Mouse (Mus musculus) left cerebral cortex, postnatal 4 days (tissue): ENCODE results near the gene Pth1r. TPM values are rescaled to one million over a fixed set of nuclear protein-coding genes. Genes with fewer than 3 reads are reported as not detected.
"Not testable (repeated sequence)": the region's sequence is repeated elsewhere in the genome, so short reads cannot be mapped to it uniquely, and the experiment has no call there.

Experiments used
- DNase-seq: peaks from one replicate; pipeline ENCODE4 v3.0.0-alpha.2; 2022
- intact Hi-C: fragments of 180-260 bp; cut with DNase I; formaldehyde crosslinking; loops from one replicate; pipeline ENCODE4 v1.15.1; 2025
- total RNA-seq, 2 experiments: library from RNA; stranded (reverse); gene quantifications; 2 replicates each; pipeline ENCODE4 v1.2.3; 2021

Gene Pth1r
- total RNA-seq, 2 experiments from 2014 or later: 11.2 to 11.6 TPM

GRCm38 (mm10) chr9:110687061-110687460, 59.9 kb downstream of the Pth1r start:
- no peak for DNase-seq
- intact Hi-C loops: no loop called here

DNA sequence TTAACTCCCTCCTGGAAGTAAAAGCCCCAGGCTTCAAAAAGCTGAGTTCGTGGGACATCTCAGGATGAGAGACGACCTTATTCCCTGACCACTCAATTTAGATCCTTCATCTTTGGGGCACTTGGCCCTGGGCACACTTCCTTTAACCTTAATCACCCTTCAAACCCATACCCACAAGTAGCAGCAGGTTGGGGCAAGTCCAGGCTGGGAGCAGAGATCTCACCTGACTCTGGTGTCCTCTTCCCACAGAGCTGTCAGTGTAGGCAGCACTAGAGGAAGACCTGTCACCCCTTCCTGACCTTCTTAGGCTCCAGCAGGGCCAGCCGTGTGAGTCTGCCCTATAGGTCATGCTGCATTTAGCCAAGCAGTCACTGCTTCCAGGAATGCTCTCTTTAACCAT, 60.5 kb downstream of the Pth1r start:
- intact Hi-C loops: no loop called here
- no peak for DNase-seq

DNA sequence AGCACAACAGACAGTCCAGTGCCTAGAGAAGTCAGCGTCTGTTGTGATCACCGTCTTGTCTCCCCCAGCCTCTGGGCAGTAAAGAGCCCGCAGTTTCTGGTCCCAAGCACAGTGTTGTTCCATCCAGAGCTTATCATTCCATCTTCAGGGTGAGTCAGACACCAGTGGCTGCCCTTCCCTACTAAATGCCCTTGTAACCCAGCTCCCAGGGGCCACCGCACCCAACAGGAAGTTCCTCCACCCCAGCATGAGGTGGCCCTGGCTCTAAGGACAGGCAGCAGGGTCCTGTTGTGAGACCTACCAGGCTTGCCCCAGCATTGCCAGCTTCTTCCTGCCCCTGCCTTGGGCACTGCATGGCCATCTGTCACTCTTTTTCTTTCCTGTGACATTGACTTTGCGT, 61.4 kb downstream of the Pth1r start:
- intact Hi-C loops: no loop called here
- DNase-seq: no peak

DNA sequence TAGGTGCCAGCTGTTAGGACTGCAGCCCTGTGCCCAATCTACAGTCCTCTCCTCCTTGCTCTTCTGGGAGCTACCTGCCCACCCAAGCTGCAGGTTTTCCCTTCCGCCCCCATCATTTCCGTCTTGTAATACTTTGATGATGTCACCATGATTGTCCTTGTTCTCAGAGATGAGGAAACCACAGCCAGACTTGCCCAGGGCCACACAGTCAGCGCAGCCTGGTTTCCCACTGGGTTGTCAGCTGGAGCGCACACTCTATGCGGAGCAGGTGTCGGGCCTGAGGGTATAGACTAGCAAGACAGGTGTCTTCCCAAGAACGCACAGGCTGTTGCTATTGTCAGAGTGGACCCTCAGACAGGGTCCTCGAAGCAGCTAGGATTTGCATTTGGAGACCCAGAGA, 61.8 kb downstream of the Pth1r start:
- no peak for DNase-seq
- intact Hi-C loops: no loop called here

DNA sequence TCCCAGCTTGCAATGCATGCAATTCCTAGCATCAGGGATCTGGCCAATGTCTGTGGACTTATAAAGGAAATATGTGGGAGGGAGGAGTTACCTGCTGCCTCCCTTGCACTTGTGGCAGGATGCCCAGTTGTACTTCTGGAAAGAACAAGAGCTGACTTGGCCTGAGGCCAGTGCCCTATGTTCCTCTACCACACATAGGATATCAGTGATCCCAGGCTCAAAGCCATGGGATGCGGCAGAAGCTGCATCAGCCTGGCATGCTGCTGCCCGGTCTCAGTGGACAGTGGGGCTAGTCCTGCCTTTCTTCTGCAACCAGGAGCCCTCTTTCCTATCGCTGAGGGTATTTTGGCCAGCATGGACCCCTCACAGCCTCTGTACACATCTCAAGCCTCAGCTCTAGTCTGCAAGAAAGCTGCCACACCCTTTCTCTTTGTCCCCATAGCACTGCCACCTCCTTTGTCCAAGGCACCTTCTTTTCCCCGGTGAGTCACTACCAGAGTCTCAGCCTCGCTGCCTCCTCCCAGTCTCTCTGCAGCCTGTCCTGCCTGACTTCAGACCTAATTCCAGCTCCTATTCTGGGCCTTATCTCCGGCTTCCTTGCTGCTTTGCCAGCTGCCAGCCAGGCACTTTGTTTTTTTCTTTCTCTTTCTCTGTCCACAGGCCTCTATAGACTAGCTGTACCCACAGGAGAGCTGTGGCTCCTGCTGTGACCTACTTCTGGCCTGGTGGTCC, 62.7 kb downstream of the Pth1r start:
- DNase-seq: peak; percentile 92
- intact Hi-C loops: no loop called here

DNA sequence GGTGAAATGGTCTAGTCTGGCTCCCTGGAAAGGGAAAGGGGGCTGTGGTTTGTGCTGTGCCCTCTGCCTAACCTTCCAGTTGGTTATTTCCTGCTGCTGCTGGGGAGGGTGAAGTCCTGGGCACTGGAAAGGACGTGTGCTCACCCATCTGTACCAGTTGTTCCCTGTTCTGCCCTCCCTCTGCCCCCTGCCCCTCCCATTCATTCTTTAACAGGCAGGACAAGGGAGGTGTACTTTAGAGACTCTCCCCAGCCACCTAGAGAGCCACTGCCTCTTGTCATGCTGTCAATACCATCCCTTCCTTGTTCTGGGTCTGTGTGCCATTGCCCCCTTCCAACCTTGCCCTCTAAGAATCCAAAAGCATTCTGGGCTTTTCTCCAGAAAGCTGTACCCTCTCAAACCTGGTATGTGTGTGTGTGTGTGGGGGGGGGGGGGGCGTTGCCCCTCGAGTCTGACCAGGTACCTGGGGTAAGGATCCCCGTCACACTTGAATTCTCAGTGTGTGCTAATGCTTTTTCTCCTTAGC, 63.3 kb downstream of the Pth1r start:
- intact Hi-C loops: no loop called here
- DNase-seq: no peak

- intact Hi-C loops, DNase-seq: not testable (repeated sequence)
These were observed 64.2 kb downstream of the Pth1r start for GRCm38 (mm10) chr9:110682697-110683096.

GRCm38 (mm10) chr9:110682255-110682654, 64.7 kb downstream of the Pth1r start:
- intact Hi-C loops: no loop called here
- peak; percentile 53 for DNase-seq

DNA sequence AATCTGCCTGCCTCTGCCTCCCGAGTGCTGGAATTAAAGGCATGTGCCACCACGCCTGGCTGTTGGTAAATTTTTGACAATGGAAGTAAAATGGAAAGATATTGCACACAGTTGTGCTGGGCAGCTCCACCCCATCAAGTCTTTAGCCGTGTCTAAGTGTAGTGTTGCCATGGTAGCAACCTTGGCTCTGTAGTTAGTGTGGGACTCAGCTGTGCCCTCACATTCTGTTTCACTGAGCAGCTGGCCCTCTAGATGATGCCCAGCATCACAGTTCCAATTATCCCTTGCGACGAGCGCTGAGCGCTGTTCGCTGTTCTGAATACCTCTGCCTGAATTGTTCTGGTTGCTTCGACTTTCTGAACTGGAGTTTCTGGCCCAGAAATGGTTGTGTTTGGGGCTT, 65.1 kb downstream of the Pth1r start:
- intact Hi-C loops: no loop called here
- DNase-seq: peak; percentile 65

DNA sequence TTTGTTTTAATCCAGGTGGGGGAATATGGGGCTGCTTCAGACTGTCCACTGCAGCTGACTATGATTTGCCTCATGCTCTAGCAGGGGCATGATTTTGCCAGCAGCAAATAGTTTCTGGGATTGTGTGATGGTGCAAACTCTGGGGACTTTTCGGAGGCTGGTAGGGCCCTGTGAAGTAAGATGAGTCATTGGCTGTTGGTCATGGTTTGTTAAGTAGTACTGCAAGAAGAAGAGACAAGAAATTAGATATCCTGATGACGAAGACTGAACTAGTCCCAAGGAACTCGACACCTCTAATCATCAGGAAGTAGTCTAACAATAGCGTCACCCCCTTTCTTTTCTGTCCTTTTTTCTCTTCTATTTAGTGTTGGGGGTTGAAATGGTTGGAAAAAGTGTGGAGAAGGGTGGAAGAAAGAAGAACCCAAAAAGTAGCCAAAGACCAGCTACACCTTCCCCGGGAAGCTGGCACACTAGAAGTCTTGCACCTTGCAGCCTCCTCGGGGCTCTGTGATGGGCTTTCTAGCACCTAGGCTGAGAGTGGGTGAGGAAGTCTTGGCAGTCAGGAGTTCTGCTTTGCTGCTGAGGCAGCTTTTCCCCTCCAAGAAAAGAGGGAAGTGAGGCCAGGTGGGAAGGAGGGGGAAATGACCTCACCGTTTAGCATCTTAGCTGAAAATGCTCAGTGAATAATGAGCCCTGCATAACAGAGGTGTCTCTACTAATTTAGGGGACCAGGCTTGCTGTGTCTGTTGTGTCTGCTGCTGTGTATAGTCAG, 66.0 kb downstream of the Pth1r start:
- intact Hi-C loops: no loop called here
- no peak for DNase-seq

DNA sequence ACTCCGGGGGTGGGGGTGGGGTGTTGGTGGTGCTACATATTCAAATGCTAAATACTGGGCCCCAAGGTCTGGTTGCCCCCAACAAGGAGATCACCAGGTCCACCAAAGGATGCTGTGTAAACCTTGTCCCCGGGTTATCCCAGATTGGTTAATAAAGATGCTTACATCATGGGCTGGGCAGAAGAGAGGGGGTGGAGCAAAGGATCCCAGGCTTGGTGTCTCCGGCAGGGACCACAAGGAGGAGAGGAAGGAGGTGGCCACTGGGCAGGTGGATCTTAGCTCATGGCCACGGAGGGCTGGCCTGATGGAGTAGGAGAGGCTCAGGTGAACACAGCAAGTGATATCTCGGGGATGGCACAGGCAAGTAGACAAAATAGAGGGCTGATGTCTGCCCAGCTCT, 68.1 kb downstream of the Pth1r start:
- intact Hi-C loops: no loop called here
- no peak for DNase-seq

GRCm38 (mm10) chr9:110676492-110676911, 70.4 kb downstream of the Pth1r start:
- no peak for DNase-seq
- intact Hi-C loops: no loop called here

DNA sequence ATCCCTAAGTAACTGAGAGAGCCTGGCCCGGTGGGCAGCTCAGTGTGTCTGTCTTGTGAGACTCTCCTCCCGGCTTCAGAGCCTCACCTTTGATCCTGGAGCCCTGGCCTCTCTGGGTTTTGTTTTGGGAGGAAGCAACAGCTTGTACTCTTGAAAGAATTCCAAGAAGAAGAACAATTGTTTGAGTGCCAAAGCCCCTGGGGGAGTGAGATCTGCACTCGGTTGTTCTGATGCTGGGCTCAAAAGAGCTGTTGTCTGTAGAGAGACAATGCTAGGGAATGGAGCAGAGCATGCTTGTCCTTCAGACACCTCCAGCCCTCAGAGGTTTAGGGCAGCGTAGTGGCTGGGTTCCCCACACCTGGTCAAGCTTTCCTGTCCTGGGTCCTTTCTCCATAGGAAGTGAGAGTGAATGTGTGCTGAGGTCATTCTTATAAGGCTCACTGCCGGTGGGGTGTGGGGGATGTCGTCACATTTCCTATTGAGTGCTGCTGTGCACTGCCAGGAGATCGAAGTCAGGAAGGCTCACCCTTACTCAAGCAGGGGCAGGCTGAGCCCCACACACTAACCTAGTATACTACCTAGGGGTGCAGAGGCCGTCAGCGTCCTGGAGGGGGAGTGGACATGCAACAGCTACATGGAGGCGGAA, 73.7 kb downstream of the Pth1r start:
- no peak for DNase-seq
- intact Hi-C loops: no loop called here

- DNase-seq: no peak
- intact Hi-C loops: no loop called here
These were observed 74.4 kb downstream of the Pth1r start for GRCm38 (mm10) chr9:110672462-110673106.

Other genes with a start within 250 kb of the Pth1r start
- 10 to 100 TPM; 96.2 to 99.1 TPM for gene Setd2, start 214.5 kb downstream of the Pth1r start, total RNA-seq
- gene Nradd, start 122.7 kb downstream of the Pth1r start, total RNA-seq: 1 to 10 TPM; 5.9 to 8.6 TPM
- gene Nbeal2, start 93.0 kb downstream of the Pth1r start, total RNA-seq: 10 to 100 TPM; 13.0 to 14.6 TPM
- gene Ccdc12, start 90.6 kb downstream of the Pth1r start, total RNA-seq: 10 to 100 TPM; 43.1 to 46.6 TPM
- gene Myl3, start 5.3 kb downstream of the Pth1r start, total RNA-seq: 1 to 10 TPM in 1 of 2 experiments, under 1 TPM in 1; 0.87 to 1.1 TPM
- not detected for gene Prss42, start 51.0 kb upstream of the Pth1r start, total RNA-seq
- not detected for gene Prss44, start 66.8 kb upstream of the Pth1r start, total RNA-seq
- gene Prss43, start 79.5 kb upstream of the Pth1r start, total RNA-seq: not detected
- gene Prss45, start 87.4 kb upstream of the Pth1r start, total RNA-seq: under 1 TPM in 1 of 2 experiments, not detected in 1; 0.52 TPM
- gene Prss46, start 97.4 kb upstream of the Pth1r start, total RNA-seq: not detected
- gene Prss50, start 110.8 kb upstream of the Pth1r start, total RNA-seq: not detected
- gene Als2cl, start 132.7 kb upstream of the Pth1r start, total RNA-seq: 1 to 10 TPM; 4.4 to 5.9 TPM
- gene Tmie, start 133.0 kb upstream of the Pth1r start, total RNA-seq: 1 to 10 TPM; 2.8 to 3.4 TPM
- gene Fam240a, start 169.7 kb upstream of the Pth1r start, total RNA-seq: not detected
- gene Tdgf1, start 199.0 kb upstream of the Pth1r start, total RNA-seq: under 1 TPM in 1 of 2 experiments, not detected in 1; 0.54 TPM
- gene Lrrc2, start 204.4 kb upstream of the Pth1r start, total RNA-seq: under 1 TPM; 0.46 to 0.48 TPM
- under 1 TPM; 0.28 to 0.48 TPM for gene Rtp3, start 243.4 kb upstream of the Pth1r start, total RNA-seq